Mouse (Mus musculus) inflammation-experienced regulatory T-cells, adult 6 months (primary cell): ENCODE data around the gene Cdh23. TPM values are rescaled to one million over a fixed set of nuclear protein-coding genes. Genes with fewer than 3 reads are reported as not detected.
"Not testable (repeated sequence)": the region's sequence is repeated elsewhere in the genome, so short reads cannot be mapped to it uniquely, and the experiment has no call there.

Experiments used
- ATAC-seq: one replicate; pipeline ENCODE4 v1.8.0; 2017
- polyA plus RNA-seq, 3 experiments: library from polyadenylated mRNA; unstranded; fragments of 100-300 nt; shearing (Covaris generic); gene quantifications; one replicate each; pipeline ENCODE4 v1.2.1; 2017

Gene Cdh23
- polyA plus RNA-seq = 1 to 10 TPM; 5.0 to 7.1 (median 5.6) TPM

DNA sequence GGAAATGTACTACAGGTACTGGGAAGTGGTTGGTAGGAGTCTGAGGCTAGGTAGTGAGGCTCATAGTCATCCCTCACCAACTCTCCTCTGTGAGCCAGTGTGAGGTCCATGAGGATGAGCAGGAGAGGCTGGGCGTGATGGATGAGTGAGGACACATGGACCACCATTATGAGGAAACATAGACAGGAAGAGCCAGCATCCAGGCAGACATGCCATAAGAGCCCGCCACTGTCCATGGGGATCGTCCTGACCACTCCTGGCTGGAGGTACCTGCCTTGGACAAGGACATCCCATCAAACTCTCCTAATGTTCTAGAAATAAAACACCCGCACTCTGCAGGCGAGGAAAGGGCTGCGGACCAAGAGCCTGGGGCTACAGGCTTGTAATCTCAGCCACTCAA, at the start of gene Cdh23:
TSS of gene Cdh23 (minus strand) at position 101 of the 400 bp plus-strand sequence.
- no peak for ATAC-seq

DNA sequence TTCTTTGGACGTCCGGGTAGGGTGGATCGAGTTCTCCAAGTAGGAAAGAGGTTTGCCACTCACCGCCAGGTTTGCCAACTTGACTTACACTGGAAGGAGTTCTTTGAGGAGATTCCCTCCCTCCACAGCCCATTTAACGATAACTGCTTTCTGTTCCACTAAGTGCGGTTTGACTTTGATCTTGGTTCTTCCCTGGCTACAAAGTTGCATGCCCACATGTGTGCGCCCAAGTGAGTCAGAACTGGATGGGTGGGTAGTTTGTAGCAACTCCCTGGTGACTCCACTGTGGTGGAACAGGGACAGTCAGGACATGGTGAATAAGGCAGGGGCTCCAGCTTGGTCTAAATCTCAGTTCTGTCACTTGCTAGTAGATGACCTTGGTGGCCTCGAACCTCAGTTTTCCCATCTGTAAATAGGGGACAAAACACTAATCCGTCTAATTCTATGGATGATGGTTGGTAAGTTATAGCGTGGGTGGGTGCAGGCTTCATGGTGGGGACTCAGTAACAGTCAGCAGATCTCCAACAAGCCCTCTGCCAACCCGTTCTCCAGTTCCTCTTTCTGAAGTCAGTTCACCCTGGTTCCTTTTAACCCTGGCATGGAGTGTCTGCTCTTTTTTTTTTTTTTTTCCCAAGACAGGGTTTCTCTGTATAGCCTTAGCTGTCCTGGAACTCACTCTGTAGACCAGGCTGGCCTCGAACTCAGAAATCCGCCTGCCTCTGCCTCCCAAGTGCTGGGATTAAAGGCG, 48.4 kb upstream of the Cdh23 start:
- peak; percentile 27 for ATAC-seq

- ATAC-seq = no peak
These were observed 47.4 kb upstream of the Cdh23 start for GRCm38 (mm10) chr10:60743681-60744080.

DNA sequence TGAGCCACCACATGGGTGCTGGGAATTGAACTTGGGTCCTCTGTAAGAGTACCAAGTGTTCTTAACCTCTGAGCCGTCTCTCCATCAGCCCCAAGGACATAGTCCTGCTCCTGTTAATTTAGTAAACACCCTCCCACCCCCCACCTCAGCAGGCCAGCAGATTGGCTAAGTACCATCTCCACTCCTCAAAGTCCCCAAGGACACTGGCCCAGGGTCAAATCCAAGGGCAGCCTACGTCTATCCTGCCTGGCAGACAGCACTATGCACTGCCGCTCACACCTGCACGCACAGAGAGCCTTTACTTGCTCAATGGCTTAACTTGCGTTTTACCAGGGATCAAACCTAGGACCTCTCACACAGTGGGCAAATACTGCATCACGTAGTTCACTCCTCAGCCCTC, 46.7 kb upstream of the Cdh23 start:
- no peak for ATAC-seq

DNA sequence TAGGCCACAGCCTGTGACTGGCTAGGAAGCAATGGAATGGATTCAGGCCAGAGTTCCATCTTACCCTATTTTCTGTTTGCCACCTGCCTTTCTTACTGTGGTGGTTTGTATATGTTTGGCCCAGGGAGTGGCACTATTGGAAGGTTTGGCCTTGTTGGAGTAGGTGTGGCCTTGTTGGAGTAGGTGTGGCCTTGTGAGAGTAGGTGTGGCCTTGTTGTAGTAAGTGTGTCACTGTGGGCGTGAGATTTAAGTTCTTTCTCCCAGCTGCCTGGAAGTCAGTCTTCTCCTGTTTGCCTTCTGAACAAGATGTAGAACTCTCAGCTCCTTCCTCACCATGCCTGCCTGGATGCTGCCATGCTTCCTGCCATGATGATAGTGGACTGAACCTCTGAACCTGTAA, 46.0 kb upstream of the Cdh23 start:
- not testable (repeated sequence) for ATAC-seq

DNA sequence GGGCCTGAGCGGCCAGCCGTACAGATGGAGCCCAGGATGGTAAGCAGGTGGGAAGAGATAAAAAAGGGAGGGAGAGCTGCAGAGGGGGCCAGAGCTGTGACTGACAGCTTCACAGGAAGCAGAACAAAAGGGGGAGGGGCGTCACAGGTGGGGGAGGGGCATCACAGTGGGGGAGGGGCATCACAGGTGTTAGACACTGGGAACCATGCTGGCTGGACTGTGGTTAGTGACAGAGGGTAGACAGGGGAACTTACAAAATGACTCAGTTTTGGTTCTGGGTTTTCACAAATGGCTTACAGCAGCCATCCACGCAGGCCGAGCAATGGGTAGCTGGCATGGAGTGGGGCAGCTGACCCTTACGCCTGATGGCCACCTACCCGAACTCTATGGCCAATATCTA, 45.1 kb upstream of the Cdh23 start:
- no peak for ATAC-seq

DNA sequence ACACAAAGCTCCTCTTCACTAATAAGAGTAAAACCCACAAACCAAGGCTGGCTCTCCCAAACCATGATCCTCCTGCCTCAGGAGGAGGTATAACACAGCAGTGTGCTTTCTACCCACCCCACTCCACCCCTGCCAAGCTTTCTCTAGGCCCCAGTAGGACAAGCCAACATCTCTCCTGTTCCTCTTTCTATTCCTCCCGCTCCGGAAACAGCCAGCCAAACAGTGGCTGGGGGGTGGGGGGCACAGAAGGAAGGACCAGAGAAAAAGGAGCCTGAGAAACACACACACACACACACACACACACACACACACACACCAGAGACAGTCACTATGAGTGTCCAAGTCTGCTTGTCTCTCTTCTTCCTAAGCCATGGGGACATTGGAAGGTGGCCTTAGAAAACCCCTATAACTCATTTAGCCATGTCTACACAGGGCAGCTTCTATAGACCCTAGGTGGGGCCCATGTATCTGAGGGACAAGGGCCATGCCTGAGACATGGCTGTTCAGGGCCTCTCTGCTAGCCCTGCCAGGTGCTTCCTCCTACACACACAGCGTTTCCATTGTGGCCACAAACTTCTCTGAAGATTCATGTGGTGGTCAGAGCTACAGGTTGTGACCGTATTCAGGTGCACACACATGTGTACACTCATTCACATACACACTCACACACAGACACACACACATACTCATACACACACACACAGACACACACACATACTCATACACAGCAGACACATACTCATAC, 43.5 kb upstream of the Cdh23 start:
- ATAC-seq = no peak

DNA sequence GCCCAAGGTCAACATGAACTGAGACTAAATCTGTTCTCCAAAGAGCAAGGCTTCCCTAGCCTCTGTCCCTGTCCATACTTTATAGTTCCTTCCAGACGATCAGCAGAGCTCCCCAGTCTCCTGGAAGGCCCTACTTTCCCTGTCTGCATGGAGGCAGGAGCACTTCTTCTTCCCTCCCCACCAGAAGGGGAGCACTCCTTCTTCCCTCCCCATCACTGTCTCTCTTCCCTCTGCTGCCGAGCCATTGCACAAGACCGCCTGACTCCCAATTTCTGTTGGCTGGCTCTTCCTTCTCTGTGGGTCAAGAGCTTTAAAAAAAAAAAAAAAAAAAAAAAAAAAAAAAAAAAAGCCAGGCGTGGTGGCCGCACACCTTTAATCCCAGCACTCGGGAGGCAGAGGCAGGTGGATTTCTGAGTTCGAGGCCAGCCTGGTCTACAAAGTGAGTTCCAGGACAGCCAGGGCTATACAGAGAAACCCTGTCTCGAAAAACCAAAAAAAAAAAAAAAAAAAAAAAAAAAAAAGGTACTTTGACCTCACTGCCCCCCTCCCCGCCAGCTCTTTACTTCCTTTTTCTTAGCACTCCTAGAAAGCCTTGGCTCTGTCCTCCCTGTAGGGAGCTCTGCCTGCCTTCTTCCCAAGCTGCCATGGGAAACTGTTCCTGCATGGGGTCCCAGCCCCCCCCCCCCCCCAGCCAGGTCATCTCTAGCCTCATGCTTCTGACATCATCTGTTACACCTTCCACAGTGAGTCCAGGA, 41.8 kb upstream of the Cdh23 start:
- ATAC-seq = no peak

DNA sequence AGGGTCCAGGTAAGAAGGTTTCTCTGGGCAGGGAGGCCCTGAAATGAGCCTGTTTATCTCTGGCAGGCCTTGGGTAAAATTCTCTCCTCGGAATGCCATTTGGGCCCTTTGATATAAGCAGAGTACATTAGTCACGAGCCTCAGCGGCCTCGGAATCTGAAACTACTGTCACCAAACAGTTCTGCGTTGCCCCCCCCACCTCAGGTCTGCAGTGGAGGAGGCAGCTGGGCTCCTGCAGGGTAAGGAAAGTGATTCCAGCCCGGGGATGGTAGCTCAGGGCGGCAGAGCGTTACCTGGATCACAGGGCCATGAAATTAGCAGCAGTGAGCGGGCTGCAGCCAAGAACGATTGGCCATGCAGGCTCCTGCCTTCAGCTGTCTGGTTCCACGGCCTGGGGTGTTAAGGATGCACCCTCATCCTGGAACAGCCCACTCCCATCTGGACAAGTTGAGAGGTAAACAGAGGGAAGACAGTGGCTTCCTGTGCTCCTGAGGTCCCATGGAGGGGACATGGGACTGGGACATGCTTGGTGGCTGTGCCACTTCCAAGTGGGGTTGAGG, 41.0 kb upstream of the Cdh23 start:
- ATAC-seq = no peak

GRCm38 (mm10) chr10:60735737-60736136, 39.4 kb upstream of the Cdh23 start:
- no peak for ATAC-seq

- ATAC-seq = no peak
These were observed 37.2 kb upstream of the Cdh23 start for GRCm38 (mm10) chr10:60733471-60733870.

- ATAC-seq = no peak
These were observed 36.1 kb upstream of the Cdh23 start for GRCm38 (mm10) chr10:60732397-60732861.

DNA sequence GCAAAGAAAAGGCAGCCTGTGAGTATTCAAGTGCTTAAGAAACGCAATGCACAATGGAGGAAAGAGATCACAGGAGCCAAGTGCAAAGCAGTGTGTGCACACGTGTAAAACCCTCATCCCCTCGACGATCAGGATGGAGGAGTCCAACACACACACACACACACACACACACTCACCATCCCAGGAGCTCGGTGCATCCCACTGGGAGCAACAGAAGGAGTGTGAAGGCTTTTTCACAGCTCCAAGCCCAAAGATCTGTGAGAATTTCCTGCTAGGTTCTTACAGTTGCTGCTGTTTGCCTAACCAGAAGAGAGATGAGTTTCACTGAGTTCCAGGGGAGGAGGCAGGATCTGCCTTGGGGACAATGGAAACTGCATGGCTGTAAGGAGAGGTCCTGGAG, 35.5 kb upstream of the Cdh23 start:
- no peak for ATAC-seq

DNA sequence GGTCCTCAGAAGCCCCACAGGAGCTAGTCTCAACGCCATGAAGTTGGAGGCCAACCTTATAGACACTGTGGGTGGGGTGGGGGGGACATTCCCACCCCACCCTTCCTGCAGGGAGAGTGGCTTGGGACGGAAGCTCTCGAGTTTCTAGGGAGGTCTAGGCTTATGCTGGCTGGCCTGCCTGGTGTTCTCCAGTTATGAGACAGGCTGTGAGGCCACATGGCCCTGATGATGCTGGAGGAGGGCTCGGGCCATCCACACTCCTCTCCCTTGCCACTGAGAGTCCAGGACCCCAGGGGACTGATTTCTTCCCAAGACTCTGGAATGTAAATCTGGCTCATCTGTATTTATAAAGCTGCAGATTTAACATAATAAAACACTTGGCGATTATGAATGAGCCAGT, 31.0 kb upstream of the Cdh23 start:
- ATAC-seq = no peak

GRCm38 (mm10) chr10:60726896-60727295, 30.6 kb upstream of the Cdh23 start:
- no peak for ATAC-seq

DNA sequence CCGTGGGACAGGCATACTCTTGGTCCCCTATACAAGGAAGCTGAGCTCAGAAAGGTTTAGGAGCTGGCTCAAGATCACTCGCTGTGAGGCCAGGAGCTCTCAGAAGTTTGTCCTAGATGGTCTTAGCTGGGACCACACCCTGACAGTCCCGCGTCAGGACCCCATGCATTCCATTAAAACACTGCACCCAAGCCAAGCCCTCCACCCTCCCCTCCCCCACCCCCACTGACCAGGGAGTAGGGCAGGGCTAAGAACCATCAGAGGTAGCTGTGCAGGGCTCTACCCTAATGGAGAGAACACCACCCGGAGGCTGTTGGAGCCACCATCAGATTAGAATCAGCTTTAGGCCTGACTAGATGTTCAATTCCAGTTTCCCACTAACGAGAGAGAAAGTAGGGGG, 28.2 kb upstream of the Cdh23 start:
- ATAC-seq = no peak

- ATAC-seq = no peak
These were observed 27.1 kb upstream of the Cdh23 start for GRCm38 (mm10) chr10:60723345-60723744.

- ATAC-seq = no peak
These were observed 25.4 kb upstream of the Cdh23 start for GRCm38 (mm10) chr10:60721640-60722039.

DNA sequence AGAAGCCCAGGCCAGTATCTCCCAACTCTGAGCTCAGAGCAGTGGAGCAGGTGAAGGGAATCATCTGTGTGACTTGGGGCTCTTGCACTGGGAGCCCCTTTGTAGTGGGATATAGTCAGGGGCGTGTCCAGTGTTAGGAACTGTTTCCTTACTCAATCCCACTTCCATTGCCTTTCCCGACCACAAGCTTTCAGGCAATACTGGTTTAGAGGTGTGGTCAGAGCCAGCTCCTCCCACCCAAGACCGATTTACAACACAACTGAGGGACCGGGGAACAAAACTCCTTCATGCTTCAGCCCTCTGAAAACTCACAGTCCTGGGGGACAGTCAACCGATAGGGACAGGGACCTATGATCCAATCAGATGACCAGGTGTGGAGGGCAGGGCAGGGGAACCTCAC, 24.2 kb upstream of the Cdh23 start:
- no peak for ATAC-seq

DNA sequence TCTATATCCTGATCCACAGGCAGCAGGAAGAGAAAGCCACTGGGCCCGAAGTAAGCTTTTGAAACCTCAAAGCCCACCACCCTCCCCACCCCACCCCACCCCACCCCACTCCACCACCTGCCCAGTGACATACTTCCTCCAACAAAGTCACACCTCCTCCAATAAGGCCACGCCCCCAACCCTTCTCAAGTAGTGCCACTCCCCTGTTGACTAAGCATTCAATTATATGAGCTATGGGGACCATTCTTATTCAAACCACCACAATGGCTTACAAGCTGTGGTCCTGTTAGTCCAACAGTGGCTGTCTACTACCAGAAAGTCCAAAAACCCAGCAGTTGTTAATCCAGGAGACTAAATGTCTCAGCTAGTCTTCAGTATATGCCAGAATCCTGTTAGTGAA, 22.2 kb upstream of the Cdh23 start:
- ATAC-seq = no peak

DNA sequence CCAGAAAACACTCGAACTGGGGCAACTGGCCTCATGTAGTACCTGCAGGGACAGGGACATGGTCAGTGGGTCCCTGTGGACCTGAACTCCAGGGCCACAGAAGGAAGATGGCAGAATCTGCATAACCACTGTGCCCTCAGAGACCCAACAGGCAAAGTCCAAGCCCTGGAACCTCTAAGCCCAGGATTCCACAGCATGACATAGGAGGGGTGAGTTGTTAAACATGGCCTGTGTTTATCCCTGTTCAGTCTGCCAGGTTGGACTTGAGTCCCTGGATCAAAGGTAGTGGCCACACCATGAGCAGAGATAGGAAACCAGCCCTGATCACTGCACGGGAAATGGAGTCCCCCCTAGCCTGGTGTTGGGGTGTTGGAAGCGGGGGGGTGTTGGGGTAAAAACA, 20.2 kb upstream of the Cdh23 start:
- no peak for ATAC-seq

- ATAC-seq = not testable (repeated sequence)
These were observed 16.0 kb upstream of the Cdh23 start for GRCm38 (mm10) chr10:60712299-60712698.

DNA sequence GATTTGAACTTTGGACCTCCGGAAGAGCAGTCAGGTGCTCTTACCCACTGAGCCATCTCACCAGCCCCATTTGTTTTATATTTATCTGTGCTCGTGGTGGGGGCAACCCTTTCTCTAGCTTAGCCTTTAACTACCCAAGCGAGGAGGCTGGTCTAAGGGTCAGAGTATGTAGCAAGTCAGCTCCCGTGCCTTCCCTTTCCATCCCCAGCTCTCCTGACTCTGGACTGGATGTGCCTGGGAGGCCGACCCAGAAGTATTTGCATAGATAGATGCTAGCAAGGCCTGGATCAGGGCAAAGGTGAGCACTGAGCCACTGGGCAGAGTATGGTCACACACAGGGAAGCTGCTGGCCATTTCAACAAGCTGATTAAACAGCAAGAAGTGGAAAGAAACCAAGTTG, 12.5 kb upstream of the Cdh23 start:
- no peak for ATAC-seq
